Mouse (Mus musculus) stomach, postnatal 0 days (tissue): Measurements from ENCODE around the gene Zfp36l1.

Source experiments
- CTCF ChIP-seq: IDR thresholded peaks from 2 replicates; pipeline ENCODE4 v1.5.1; 2016; ENCODE audit warnings: antibody characterized with exemption, low read depth, mild to moderate bottlenecking, moderate library complexity
- EP300 ChIP-seq: optimal IDR thresholded peaks from 2 replicates; pipeline ENCODE3; 2016; ENCODE audit warnings: antibody characterized with exemption

GRCm38 (mm10) chr12:80106896-80107667 is 5.7 kb downstream of the Zfp36l1 start:
- no peak for TF ChIP-seq CTCF
- TF ChIP-seq EP300, result no peak
